In the genomic region with DNA sequence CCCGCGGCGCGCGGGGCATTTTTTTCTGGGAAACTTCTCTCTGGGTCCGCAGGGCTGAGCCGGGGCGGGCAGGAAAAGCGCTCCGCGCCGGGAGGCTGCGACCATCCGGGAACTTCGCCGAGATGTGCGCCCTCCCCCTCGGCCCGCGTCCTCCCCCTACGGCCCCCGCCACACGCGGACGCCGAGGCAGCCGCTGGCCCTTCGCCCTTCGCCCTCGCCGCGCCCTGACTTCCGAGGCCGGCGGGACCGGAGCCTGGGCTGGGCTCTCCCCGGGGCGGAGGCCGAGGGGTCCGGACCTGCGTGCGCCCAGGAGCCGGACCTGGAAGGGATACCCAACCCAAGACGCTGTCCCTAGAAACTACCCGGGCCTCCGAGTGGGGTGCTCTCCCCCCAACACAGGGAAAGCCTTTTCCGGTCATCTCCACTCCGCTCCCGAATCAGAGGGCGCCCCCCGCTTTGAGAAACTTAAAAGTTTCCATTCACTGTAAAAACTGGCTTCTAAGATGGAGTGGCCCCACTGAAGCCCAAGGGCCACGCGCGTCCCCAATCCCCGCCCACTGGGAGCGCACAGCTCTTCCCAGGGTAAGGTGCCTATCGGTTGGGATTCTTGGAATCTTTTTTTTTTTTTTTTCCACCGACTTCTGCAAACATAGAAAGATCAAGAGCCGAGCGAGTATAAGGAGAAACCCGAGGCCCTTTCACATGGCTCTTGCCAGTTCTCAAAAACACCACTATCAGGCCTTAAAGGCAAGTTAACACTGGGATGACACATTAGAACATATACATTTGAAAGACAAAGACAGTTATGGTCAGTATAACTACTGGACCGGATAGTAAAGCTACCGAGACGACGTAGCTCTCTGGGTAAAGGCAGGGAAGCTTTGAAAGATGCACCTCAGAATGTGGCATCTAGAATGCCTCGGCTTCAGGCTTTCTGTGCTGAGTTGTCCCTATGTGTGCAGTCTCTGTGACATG, we compare ENCODE assay signal across 8 mouse cellular contexts. TPM values are rescaled to one million over a fixed set of nuclear protein-coding genes. Genes with fewer than 3 reads are reported as not detected.
A peak's percentile ranks its signal among the peaks of the same experiment; 100 is the strongest.
DNase-seq lines count a peak whose midpoint lies in the region; ATAC-seq and TF ChIP-seq lines count a peak whose summit lies in the region.

Gene Wipf1, minus strand, starts transcription at position 379 of the 975 bp plus-strand sequence.

- peak; percentile 77 for DNase-seq in 416B (ENCODE audit: low read depth)
- DNase-seq in liver, adult 2 months (ENCODE audit: extremely low read depth, low read depth, low spot score): no peak
- peak; percentile 61 for DNase-seq in midbrain, postnatal 0 days (ENCODE audit: low spot score)

- TF ChIP-seq CTCF in bone marrow, adult 2 months (IDR thresholded peaks at IDR 0.05; ENCODE audit: control insufficient read depth, insufficient read depth, low read length): no peak
- TF ChIP-seq CTCF in embryonic fibroblast, embryonic 13.5 days (IDR thresholded peaks at IDR 0.05; ENCODE audit: borderline replicate concordance, insufficient read depth, low read length): no peak
- no peak for TF ChIP-seq CTCF in liver, adult 2 months (IDR thresholded peaks at IDR 0.05; ENCODE audit: low read depth, low read length)
- TF ChIP-seq CTCF in midbrain, postnatal 0 days (IDR thresholded peaks at IDR 0.05): no peak

- no peaks in the 10 kb centered on the region for H3K9me3 ChIP-seq in heart, embryonic 13.5 days
- no peaks in the 10 kb centered on the region for H3K9me3 ChIP-seq in kidney, embryonic 15.5 days (replicated peaks)
- no peaks in the 10 kb centered on the region for H3K9me3 ChIP-seq in midbrain, postnatal 0 days (ENCODE audit: low read length)
- H3K9me3 ChIP-seq in stomach, embryonic 14.5 days (ENCODE audit: control insufficient read depth, low read depth, low read length): no peaks in the 10 kb centered on the region

- peak within 1 kb of the TSS; percentile 97 for H3K9ac ChIP-seq in heart, embryonic 13.5 days
- peak within 1 kb of the TSS; percentile 84 for H3K9ac ChIP-seq in kidney, embryonic 15.5 days
- peak within 1 kb of the TSS; percentile 85 for H3K9ac ChIP-seq in liver, adult 2 months (ENCODE audit: low read depth, low read length)
- peak within 1 kb of the TSS; percentile 50 for H3K9ac ChIP-seq in midbrain, postnatal 0 days (replicated peaks; ENCODE audit: low read length, poor library complexity, severe bottlenecking)
- peak within 1 kb of the TSS; percentile 78 for H3K9ac ChIP-seq in stomach, embryonic 14.5 days (replicated peaks; ENCODE audit: low read depth, low read length)

- peak within 1 kb of the TSS; percentile 65 for H3K27ac ChIP-seq in bone marrow, adult 2 months (ENCODE audit: control insufficient read depth, insufficient read depth, low read depth, low read length, poor library complexity)
- H3K27ac ChIP-seq in embryonic fibroblast, embryonic 13.5 days (ENCODE audit: insufficient read depth, low read length): peak within 1 kb of the TSS; percentile 84
- peak within 1 kb of the TSS; percentile 81 for H3K27ac ChIP-seq in heart, embryonic 13.5 days (replicated peaks)
- peak within 1 kb of the TSS; percentile 86 for H3K27ac ChIP-seq in kidney, embryonic 15.5 days
- H3K27ac ChIP-seq in liver, adult 2 months (replicated peaks; ENCODE audit: insufficient read depth, low read depth, low read length): peak within 1 kb of the TSS; percentile 71
- H3K27ac ChIP-seq in midbrain, postnatal 0 days (ENCODE audit: low read depth, low read length): peak within 1 kb of the TSS; percentile 43; the same call in 1 of the 2 replicates
- H3K27ac ChIP-seq in stomach, embryonic 14.5 days (ENCODE audit: low read length): peak within 1 kb of the TSS; percentile 79

- H3K36me3 ChIP-seq in heart, embryonic 13.5 days: no peaks in the 10 kb centered on the region
- no peaks in the 10 kb centered on the region for H3K36me3 ChIP-seq in kidney, embryonic 15.5 days
- no peaks in the 10 kb centered on the region for H3K36me3 ChIP-seq in liver, adult 2 months (ENCODE audit: control insufficient read depth, insufficient read depth, low read length)
- no peaks in the 10 kb centered on the region for H3K36me3 ChIP-seq in midbrain, postnatal 0 days (ENCODE audit: insufficient read depth, low read length)
- H3K36me3 ChIP-seq in stomach, embryonic 14.5 days (ENCODE audit: control insufficient read depth, insufficient read depth, low read length): no peaks in the 10 kb centered on the region

- 9% methylated on average over 54 of the region's 66 CpGs for whole genome bisulfite sequencing in bone marrow, adult 2 months
- 3% methylated on average over 66 of the region's 66 CpGs for WGBS in heart, embryonic 13.5 days
- under 1% methylated on average over 60 of the region's 66 CpGs for WGBS in kidney, embryonic 15.5 days
- WGBS in liver, adult 2 months: 5% methylated on average over 66 of the region's 66 CpGs
- 2% methylated on average over 55 of the region's 66 CpGs for WGBS in midbrain, postnatal 0 days
- 2% methylated on average over 63 of the region's 66 CpGs for WGBS in stomach, embryonic 14.5 days

- H3K4me1 ChIP-seq in bone marrow, adult 2 months (ENCODE audit: control insufficient read depth, insufficient read depth, low read length): peaks cover 1% of the 10 kb centered on the region; the same call in 1 of the 2 replicates
- H3K4me1 ChIP-seq in embryonic fibroblast, embryonic 13.5 days (ENCODE audit: control insufficient read depth, insufficient read depth, low read length): peaks cover 10% of the 10 kb centered on the region
- peaks cover 24% of the 10 kb centered on the region for H3K4me1 ChIP-seq in heart, embryonic 13.5 days
- peaks cover 35% of the 10 kb centered on the region for H3K4me1 ChIP-seq in kidney, embryonic 15.5 days
- H3K4me1 ChIP-seq in liver, adult 2 months (ENCODE audit: control insufficient read depth, insufficient read depth, low read length): 0 out of 2 replicates have a peak, but pooled peaks cover 2% of the 10 kb centered on the region
- no peaks in the 10 kb centered on the region for H3K4me1 ChIP-seq in midbrain, postnatal 0 days (ENCODE audit: insufficient read depth, low read length)
- no peaks in the 10 kb centered on the region; the same call in 1 of the 2 replicates for H3K4me1 ChIP-seq in stomach, embryonic 14.5 days (ENCODE audit: control insufficient read depth, insufficient read depth, low read length)

- peak within 1 kb of the TSS; percentile 94 for H3K4me2 ChIP-seq in heart, embryonic 13.5 days
- peak within 1 kb of the TSS; percentile 90 for H3K4me2 ChIP-seq in kidney, embryonic 15.5 days
- H3K4me2 ChIP-seq in midbrain, postnatal 0 days (ENCODE audit: low read depth, low read length, poor library complexity, severe bottlenecking): peak within 1 kb of the TSS; percentile 98
- H3K4me2 ChIP-seq in stomach, embryonic 14.5 days (replicated peaks; ENCODE audit: low read depth, low read length): peak within 1 kb of the TSS; percentile 83

- H3K79me2 ChIP-seq in liver, adult 2 months (ENCODE audit: control insufficient read depth, insufficient read depth, low read length): no peaks in the 10 kb centered on the region; the same call in 1 of the 2 replicates

- ATAC-seq in heart, embryonic 13.5 days (ENCODE audit: extremely low read depth, insufficient number of reproducible peaks, low FRiP score, low TSS enrichment): peak; percentile 61; the same call in 1 of the 2 replicates
- peak; percentile 87 for ATAC-seq in kidney, embryonic 15.5 days (replicated peaks; ENCODE audit: low FRiP score)
- ATAC-seq in midbrain, postnatal 0 days (ENCODE audit: low FRiP score): peak; percentile 66
- ATAC-seq in stomach, embryonic 14.5 days (ENCODE audit: insufficient number of reproducible peaks, insufficient read depth, low FRiP score, low read depth): peak; percentile 81; the same call in 1 of the 2 replicates

- H3K27me3 ChIP-seq in heart, embryonic 13.5 days (replicated peaks): no peaks in the 10 kb centered on the region
- H3K27me3 ChIP-seq in kidney, embryonic 15.5 days: no peaks in the 10 kb centered on the region
- H3K27me3 ChIP-seq in liver, adult 2 months (ENCODE audit: control insufficient read depth, insufficient read depth, low read length): peaks cover 6% of the 10 kb centered on the region; the same call in 1 of the 2 replicates
- H3K27me3 ChIP-seq in midbrain, postnatal 0 days (ENCODE audit: insufficient read depth, low read length): 0 out of 2 replicates have a peak, but pooled peaks cover 7% of the 10 kb centered on the region
- H3K27me3 ChIP-seq in stomach, embryonic 14.5 days (ENCODE audit: control insufficient read depth, insufficient read depth, low read length): no peaks in the 10 kb centered on the region

- TF ChIP-seq POLR2A in bone marrow, adult 2 months (IDR thresholded peaks at IDR 0.05; ENCODE audit: borderline replicate concordance, control insufficient read depth, low read depth, low read length): peak; percentile 21; the same call in 1 of the 2 replicates
- peak; percentile 42 for TF ChIP-seq POLR2A in embryonic fibroblast, embryonic 13.5 days (IDR thresholded peaks at IDR 0.05; ENCODE audit: low read depth, low read length)
- TF ChIP-seq POLR2A in liver, adult 2 months (IDR thresholded peaks at IDR 0.05; ENCODE audit: extremely low read depth, insufficient read depth, low read length): no peak

- H3K4me3 ChIP-seq in bone marrow, adult 2 months (replicated peaks; ENCODE audit: control insufficient read depth, low read depth, low read length): peak within 1 kb of the TSS; percentile 50
- H3K4me3 ChIP-seq in embryonic fibroblast, embryonic 13.5 days (ENCODE audit: insufficient read depth, low read length): peak within 1 kb of the TSS; percentile 85
- H3K4me3 ChIP-seq in heart, embryonic 13.5 days: peak within 1 kb of the TSS; percentile 91
- H3K4me3 ChIP-seq in kidney, embryonic 15.5 days (replicated peaks): peak within 1 kb of the TSS; percentile 77
- peak within 1 kb of the TSS; percentile 86 for H3K4me3 ChIP-seq in liver, adult 2 months (ENCODE audit: insufficient read depth, low read depth, low read length)
- H3K4me3 ChIP-seq in midbrain, postnatal 0 days (ENCODE audit: low read depth, low read length): peak within 1 kb of the TSS; percentile 62
- peak within 1 kb of the TSS; percentile 89 for H3K4me3 ChIP-seq in stomach, embryonic 14.5 days (ENCODE audit: low read depth, low read length)

RNA-seq across cellular contexts. Expression of gene Wipf1, which starts in this region (rescaled TPM):
- 19.8 and 47.3 TPM in 2 replicates for polyA plus RNA-seq in bone marrow, adult 2 months (2011; ENCODE audit: insufficient read depth, insufficient read length, low replicate concordance, missing spikeins)
- 31.9 and 37.6 TPM in 2 replicates for polyA plus RNA-seq in embryonic fibroblast, embryonic 13.5 days (2011; ENCODE audit: insufficient read length, low read depth, missing spikeins)
- polyA plus RNA-seq in heart, embryonic 13.5 days (2015; fragmentation: Nextera tagmentation; extraction: Ambion mirVana): 4.0 and 5.0 TPM in 2 replicates
- polyA plus RNA-seq in kidney, embryonic 15.5 days (2015; fragmentation: Nextera tagmentation; extraction: Ambion mirVana): 8.7 and 9.7 TPM in 2 replicates
- total RNA-seq in liver, adult 2 months (2014; rRNA removed): 1.4 and 1.9 TPM in 2 replicates
- polyA plus RNA-seq in liver, adult 2 months (2012; rRNA removed): 1.3 and 1.7 TPM in 2 replicates
- 1.8 and 4.3 TPM in 2 replicates for total RNA-seq in midbrain, postnatal 0 days (2014; rRNA removed)
- 2.1 and 2.4 TPM in 2 replicates for polyA plus RNA-seq in midbrain, postnatal 0 days (2015; fragmentation: Nextera tagmentation; extraction: Ambion mirVana)
- polyA plus RNA-seq in stomach, embryonic 14.5 days (2014; fragmentation: Nextera tagmentation; extraction: Ambion mirVana): 11.5 and 12.0 TPM in 2 replicates
